Mouse (Mus musculus): ENCODE measurements around the gene Vmn1r236.

Gene Vmn1r236

DNA sequence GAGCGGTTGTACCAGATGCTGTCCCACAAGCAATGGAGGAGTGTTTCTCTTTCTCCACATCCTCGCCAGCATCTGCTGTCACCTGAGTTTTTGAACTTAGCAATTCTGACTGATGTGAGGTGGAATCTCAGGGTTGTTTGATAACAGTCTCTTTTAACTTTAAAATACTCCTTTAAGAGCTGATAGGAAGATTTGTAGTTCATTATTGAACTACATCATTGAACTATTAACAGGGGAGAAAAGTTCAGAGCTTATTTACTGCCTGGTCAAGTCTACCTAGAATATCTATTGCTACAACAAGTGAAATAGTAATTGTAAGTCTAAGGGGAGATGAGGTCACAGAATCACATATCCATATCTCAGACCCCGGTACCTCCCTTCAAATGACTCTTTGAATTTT lies at the start of gene Vmn1r236:
Gene Vmn1r236 (plus strand): TSS at position 301 of the 400 bp plus-strand sequence.
- no peak for DNase-seq

DNA sequence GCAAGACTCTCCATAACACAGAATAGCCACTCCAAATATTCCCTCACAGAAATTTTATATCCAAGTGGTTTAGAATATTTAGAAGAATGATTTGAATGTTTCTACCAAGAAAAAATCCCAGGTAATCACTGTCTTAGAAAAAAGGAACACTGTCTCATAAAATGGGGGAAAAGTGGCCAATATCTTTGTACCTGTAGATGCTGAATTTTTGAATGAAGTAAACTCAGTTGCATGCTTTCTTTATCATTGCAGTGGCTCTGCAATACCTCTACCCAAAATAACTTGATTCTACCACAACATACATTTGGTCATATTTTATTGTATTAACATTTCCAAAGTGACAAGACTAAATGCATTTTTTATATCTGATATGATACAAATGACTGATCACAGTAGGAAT lies 26.6 kb upstream of the Vmn1r236 start, which contains the start of gene Vmn1r235:
Gene Vmn1r235 (plus strand): TSS at position 301 of the 400 bp plus-strand sequence.
- DNase-seq, result no peak

DNA sequence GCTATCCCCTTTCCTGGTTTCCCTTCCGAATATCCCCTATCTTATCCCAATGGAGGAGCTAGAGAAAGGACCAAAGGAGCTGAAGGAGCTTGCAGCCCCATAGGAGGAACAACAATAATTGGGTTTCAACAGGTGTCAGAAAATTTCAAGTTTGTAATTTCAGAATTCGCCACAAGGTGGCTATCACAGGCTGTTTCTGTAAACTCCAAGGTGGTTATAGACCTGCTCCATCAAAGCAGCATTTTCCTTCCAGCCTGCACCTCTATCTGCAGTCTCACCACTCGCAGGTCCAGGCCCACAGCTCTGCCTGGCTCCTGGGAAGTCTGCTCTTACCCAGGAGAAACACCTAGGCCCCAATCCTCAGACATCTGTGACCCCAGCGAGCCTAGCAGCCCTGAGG lies 10.6 kb upstream of the Vmn1r236 start:
- peak; percentile 45 for DNase-seq

DNA sequence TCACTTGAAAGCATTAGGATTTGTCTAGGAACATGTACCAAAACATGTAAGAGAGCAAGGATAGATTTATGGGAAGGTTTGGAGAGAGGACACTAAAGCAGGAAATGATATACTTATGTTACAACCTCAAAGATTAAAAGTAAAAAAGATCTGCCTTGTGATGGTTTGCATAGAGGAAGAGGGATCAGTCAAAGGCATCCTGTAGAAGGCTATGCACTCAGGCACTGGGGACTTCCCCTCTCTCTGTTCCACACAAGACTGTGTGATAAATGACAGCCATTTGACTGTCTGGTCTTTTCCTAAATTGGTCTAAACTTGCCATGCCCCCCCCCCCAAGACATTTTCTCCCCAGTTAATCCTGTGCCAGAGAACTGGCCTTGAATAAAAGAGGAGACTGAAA lies 1.7 kb downstream of the Vmn1r236 start:
- no peak for DNase-seq

DNA sequence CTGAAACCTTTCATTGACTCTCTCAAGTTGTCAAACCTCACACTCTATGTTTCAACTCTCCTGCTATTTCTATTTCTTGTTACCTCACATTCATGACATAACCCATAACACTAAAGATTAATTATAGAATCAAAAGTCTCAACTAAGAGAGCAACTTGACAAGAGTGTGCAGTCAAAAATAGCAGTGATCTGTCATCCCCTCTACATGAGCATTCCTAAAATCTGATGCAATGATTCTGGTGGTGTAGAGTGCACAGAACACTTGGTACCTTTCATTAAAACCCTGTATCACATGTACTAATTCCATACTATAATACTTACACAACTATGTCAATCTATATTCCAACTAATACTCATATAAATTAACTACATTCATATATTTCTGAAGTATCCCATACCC lies 7.0 kb downstream of the Vmn1r236 start:
- DNase-seq, result no peak

DNA sequence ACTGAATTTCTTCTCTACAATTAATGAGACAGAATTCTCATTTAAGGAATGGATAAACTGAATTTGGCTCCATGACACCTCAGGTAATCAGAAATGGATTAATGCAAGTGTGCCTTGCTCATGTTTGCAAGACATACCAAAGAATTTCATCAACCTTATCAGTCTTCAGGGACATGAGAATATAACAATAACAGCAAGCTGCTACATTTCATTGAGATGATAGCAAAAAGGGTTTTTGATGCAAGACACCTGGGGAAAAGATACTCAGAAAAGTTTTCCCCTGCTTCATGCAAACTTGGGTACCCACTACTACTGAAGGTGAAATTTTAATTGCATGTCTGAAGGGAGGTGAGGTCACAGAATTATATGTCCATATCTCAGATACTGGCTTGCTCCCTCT lies 28.8 kb downstream of the Vmn1r236 start, which contains the start of gene Vmn1r237:
Gene Vmn1r237 (plus strand): TSS at position 301 of the 400 bp plus-strand sequence.
- no peak for DNase-seq
